Mouse (Mus musculus) hindbrain, postnatal 0 days (tissue): Measurements from ENCODE around the gene Kcnk12. TPM values are rescaled to one million over a fixed set of nuclear protein-coding genes. Genes with fewer than 3 reads are reported as not detected.

Experiments
- ATAC-seq: fragments of 200-750 bp; cut with Nextera tagmentation; 2 replicates; pipeline ENCODE4 v1.8.0; 2017; ENCODE audit warnings: mild to moderate bottlenecking, moderate TSS enrichment, moderate library complexity
- DNase-seq: peaks from one replicate; pipeline ENCODE4 v3.0.0-alpha.2; 2015; ENCODE audit warnings: low spot score
- H3K27ac ChIP-seq: fragments of 300-500 bp; sonication (generic); 2 replicates; pipeline ENCODE4 v1.5.1; 2014; ENCODE audit warnings: mild to moderate bottlenecking
- H3K27me3 ChIP-seq: fragments of 300-500 bp; sonication (generic); 2 replicates; pipeline ENCODE4 v1.6.1; 2014; ENCODE audit warnings: low read length, mixed read lengths; ENCODE audit not compliant: insufficient read depth
- H3K36me3 ChIP-seq: fragments of 300-500 bp; sonication (generic); 2 replicates; pipeline ENCODE4 v1.6.1; 2014; ENCODE audit warnings: low read length, mixed read lengths; ENCODE audit not compliant: insufficient read depth
- H3K4me1 ChIP-seq: fragments of 300-500 bp; sonication (generic); 2 replicates; pipeline ENCODE4 v1.6.1; 2014; ENCODE audit warnings: antibody characterized with exemption, low read length, mixed read lengths; ENCODE audit not compliant: insufficient read depth
- H3K4me2 ChIP-seq: fragments of 300-500 bp; sonication (generic); 2 replicates; pipeline ENCODE4 v1.6.1; 2014; ENCODE audit warnings: low read depth, mild to moderate bottlenecking, low read length, moderate library complexity, mixed read lengths
- H3K4me3 ChIP-seq: fragments of 300-500 bp; sonication (generic); 2 replicates; pipeline ENCODE4 v1.5.1; 2014; ENCODE audit warnings: low read length
- H3K9ac ChIP-seq: fragments of 300-500 bp; sonication (generic); replicated peaks from 2 replicates; pipeline ENCODE4 v1.6.1; 2014; ENCODE audit warnings: mild to moderate bottlenecking, low read length, moderate library complexity, mixed read lengths
- H3K9me3 ChIP-seq: fragments of 300-500 bp; sonication (generic); 2 replicates; pipeline ENCODE4 v1.6.1; 2016; ENCODE audit warnings: low read length, mixed read lengths
- CTCF ChIP-seq: IDR thresholded peaks from 2 replicates; pipeline ENCODE4 v1.5.1; 2016; ENCODE audit warnings: antibody characterized with exemption, control low read depth, low read depth
- WGBS: fragments of 180-500 bp; shearing (Covaris S2); extraction: QIAGEN DNeasy Blood & Tissue Kit; methylation state at CpG from one replicate; pipeline ENCODE4 v1.1.7; 2014; 5-methylcytosine and 5-hydroxymethylcytosine counted together
- polyA plus RNA-seq: library from polyadenylated mRNA; unstranded; fragments of >200 nt; fragmentation: Nextera tagmentation; extraction: Ambion mirVana; gene quantifications from 2 replicates; pipeline ENCODE4 v1.2.1, GENCODE M21; 2015
- total RNA-seq: library from RNA; depleted of rRNA; stranded (reverse); fragments of >200 nt; gene quantifications from 2 replicates; pipeline ENCODE4 v1.2.3, GENCODE M21; 2014

The Kcnk12 gene
- total and polyA plus RNA-seq, 2 experiments from 2014 or later = 2.5 to 19.5 TPM

GRCm38 (mm10) chr17:87795927-87796714, 1.7 kb downstream of the Kcnk12 start:
- peaks cover 40% of the 10 kb centered on the region for H3K27me3 ChIP-seq
- no peaks in the 10 kb centered on the region for H3K36me3 ChIP-seq
- H3K9ac ChIP-seq = no peak overlapping the region
- ATAC-seq = no peak
- peak overlapping the region; percentile 53 for H3K4me3 ChIP-seq
- peak overlapping the region; percentile 90 for H3K4me2 ChIP-seq
- DNase-seq = no peak
- no peak for TF ChIP-seq CTCF
- no peaks in the 10 kb centered on the region for H3K9me3 ChIP-seq
- no peak overlapping the region for H3K27ac ChIP-seq
- 31% methylated on average over 12 of the region's 12 CpGs for WGBS
- no peaks in the 10 kb centered on the region for H3K4me1 ChIP-seq

DNA sequence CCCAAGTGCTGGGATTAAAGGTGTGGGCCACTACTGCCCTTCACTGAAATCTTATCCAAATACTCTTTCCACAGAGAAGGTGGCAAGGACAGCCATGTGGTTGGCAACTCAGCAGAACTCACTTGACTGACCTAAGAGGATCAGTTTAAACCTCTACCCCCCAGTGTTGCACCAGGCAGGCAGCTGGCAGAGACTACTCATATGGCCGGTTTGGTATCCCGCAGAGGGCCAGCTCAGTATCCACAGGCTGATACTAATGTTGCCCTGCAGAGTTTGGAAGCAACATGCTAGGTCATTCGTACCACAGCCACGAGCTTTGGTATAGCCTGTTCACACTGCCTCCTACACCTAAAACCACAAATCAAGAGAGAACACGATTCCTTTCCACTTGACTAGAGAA, 3.0 kb downstream of the Kcnk12 start:
- H3K9me3 ChIP-seq = no peaks in the 10 kb centered on the region
- H3K4me3 ChIP-seq = no peak overlapping the region
- H3K9ac ChIP-seq = no peak overlapping the region
- TF ChIP-seq CTCF = no peak
- peaks cover 39% of the 10 kb centered on the region for H3K27me3 ChIP-seq
- ATAC-seq (no peak), DNase-seq (no peak)
- no peaks in the 10 kb centered on the region for H3K4me1 ChIP-seq
- H3K4me2 ChIP-seq = no peak overlapping the region
- no peaks in the 10 kb centered on the region for H3K36me3 ChIP-seq
- no peak overlapping the region for H3K27ac ChIP-seq
- WGBS = 54% methylated on average over 5 of the region's 5 CpGs

GRCm38 (mm10) chr17:87793331-87793730, 4.5 kb downstream of the Kcnk12 start:
- no peak overlapping the region for H3K27ac ChIP-seq
- H3K4me2 ChIP-seq = no peak overlapping the region
- WGBS = 78% methylated on average over 5 of the region's 5 CpGs
- H3K4me3 ChIP-seq = no peak overlapping the region
- H3K9ac ChIP-seq = no peak overlapping the region
- H3K9me3 ChIP-seq = no peaks in the 10 kb centered on the region
- no peak for ATAC-seq
- no peaks in the 10 kb centered on the region for H3K36me3 ChIP-seq
- no peaks in the 10 kb centered on the region for H3K4me1 ChIP-seq
- no peak for TF ChIP-seq CTCF
- peaks cover 24% of the 10 kb centered on the region for H3K27me3 ChIP-seq
- no peak for DNase-seq

DNA sequence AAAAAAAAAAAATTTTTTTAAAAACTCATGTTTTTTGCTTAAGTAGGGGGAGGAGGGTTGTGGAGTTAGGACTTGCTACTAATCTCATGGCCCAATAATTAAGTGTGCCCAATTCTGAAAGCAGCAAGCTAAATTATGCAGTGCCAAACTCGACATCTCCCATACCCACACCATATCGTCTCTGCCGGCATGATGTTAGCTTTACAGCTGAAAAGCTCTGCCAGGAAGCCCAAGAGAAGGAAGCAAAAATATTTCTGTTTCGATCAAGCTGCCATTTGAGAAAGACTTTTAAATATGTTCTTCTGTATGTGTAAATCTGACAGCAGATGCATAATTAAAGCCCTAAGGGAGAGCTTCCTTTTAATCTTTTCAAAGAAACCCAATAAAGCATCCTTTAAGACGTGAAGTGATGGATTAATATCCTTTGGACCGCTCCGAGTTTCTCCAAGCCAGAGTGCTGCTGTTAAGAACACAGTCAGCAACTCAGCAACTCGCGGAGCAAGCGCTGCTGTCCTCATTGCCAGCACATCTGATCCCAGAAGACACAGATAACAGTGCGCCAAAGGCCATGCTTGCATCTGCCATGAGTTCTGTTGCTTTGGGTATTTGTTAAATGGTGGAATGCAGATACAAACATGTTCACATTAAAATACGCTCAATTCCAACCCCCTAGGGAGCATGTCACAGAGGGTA, 5.0 kb downstream of the Kcnk12 start:
- no peak overlapping the region for H3K27ac ChIP-seq
- DNase-seq = peak; percentile 37
- peaks cover 21% of the 10 kb centered on the region for H3K27me3 ChIP-seq
- no peaks in the 10 kb centered on the region for H3K4me1 ChIP-seq
- H3K4me2 ChIP-seq = no peak overlapping the region
- H3K36me3 ChIP-seq = no peaks in the 10 kb centered on the region
- H3K4me3 ChIP-seq = no peak overlapping the region
- H3K9me3 ChIP-seq = no peaks in the 10 kb centered on the region
- H3K9ac ChIP-seq = no peak overlapping the region
- TF ChIP-seq CTCF = no peak
- no peak for ATAC-seq
- WGBS = 55% methylated on average over 12 of the region's 12 CpGs

- H3K27ac ChIP-seq = no peak overlapping the region
- no peak overlapping the region for H3K9ac ChIP-seq
- TF ChIP-seq CTCF = no peak
- H3K9me3 ChIP-seq = no peaks in the 10 kb centered on the region
- no peaks in the 10 kb centered on the region for H3K36me3 ChIP-seq
- H3K27me3 ChIP-seq = peaks cover 20% of the 10 kb centered on the region
- 60% methylated on average over 7 of the region's 7 CpGs for WGBS
- no peak for ATAC-seq
- peak; percentile 11 for DNase-seq
- H3K4me3 ChIP-seq = no peak overlapping the region
- no peak overlapping the region for H3K4me2 ChIP-seq
- no peaks in the 10 kb centered on the region for H3K4me1 ChIP-seq
These were observed 6.2 kb downstream of the Kcnk12 start for GRCm38 (mm10) chr17:87791517-87792098.

GRCm38 (mm10) chr17:87790661-87791060, 7.1 kb downstream of the Kcnk12 start:
- no peak for TF ChIP-seq CTCF
- no peak overlapping the region for H3K9ac ChIP-seq
- DNase-seq = no peak

More at GRCm38 (mm10) chr17:87790661-87791060, 7.1 kb downstream of the Kcnk12 start:
- no peaks in the 10 kb centered on the region for H3K36me3 ChIP-seq
- no peak for ATAC-seq
- no peak overlapping the region for H3K4me2 ChIP-seq
- WGBS = 95% methylated on average over 5 of the region's 5 CpGs
- H3K4me1 ChIP-seq = no peaks in the 10 kb centered on the region
- H3K4me3 ChIP-seq = no peak overlapping the region
- no peak overlapping the region for H3K27ac ChIP-seq
- H3K9me3 ChIP-seq = no peaks in the 10 kb centered on the region
- peaks cover 10% of the 10 kb centered on the region for H3K27me3 ChIP-seq
